Mouse (Mus musculus): ENCODE measurements around the gene Hmcn1. TPM values are rescaled to one million over a fixed set of nuclear protein-coding genes. Genes with fewer than 3 reads are reported as not detected.

The Hmcn1 gene
- polyA plus RNA-seq, 1 experiment from 2014 or later: not detected

DNA sequence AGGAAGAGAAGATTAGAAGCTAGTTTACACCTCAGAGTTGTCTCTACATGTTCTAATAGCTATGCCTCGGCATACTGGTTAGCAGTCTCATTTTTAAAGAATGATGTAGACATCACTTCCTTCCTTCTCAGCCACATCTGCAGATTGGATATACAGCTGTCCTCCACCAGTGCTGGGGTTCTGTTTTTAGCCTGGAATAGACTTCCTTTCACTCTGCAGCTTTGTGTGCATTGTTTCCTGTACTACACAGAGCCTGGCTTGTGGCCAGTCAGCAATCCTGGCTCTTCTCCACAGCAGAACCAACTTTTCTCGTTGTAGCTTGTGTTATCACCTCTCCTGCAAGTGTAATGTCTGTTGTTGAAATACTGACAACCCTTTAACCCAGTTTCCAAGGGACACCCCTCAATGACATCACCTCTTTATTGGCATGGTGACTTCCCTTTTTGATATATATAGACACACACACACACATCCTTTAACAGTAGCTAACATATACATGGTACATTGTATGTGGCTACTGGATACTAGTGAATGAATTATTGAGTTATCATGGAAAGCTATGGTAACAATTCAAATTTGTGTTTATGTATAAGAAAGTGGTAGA lies 233.7 kb downstream of the Hmcn1 start:
- WGBS (ENCODE audit: missing documents): 0% methylated on average over 2 of the region's 2 CpGs

GRCm38 (mm10) chr1:150753920-150754319 lies 239.3 kb downstream of the Hmcn1 start:
- H3K36me3 ChIP-seq (ENCODE audit: inconsistent target): no peaks in the 10 kb centered on the region
- H3K27ac ChIP-seq: no peak overlapping the region
- no peaks in the 10 kb centered on the region for H3K79me2 ChIP-seq (ENCODE audit: inconsistent target)
- 88% methylated on average over 5 of the region's 5 CpGs for WGBS (ENCODE audit: missing documents)
- H3K4me3 ChIP-seq (ENCODE audit: inconsistent target): no peak overlapping the region

More for the DNA sequence above, 233.7 kb downstream of the Hmcn1 start:
- Histone ChIP-seq H3K27ac (peak overlapping the region; percentile 54), H3K4me3 (ENCODE audit: inconsistent target) (no peak overlapping the region), H3K79me2 (ENCODE audit: inconsistent target) (no peaks in the 10 kb centered on the region), H3K36me3 (ENCODE audit: inconsistent target) (no peaks in the 10 kb centered on the region)

DNA sequence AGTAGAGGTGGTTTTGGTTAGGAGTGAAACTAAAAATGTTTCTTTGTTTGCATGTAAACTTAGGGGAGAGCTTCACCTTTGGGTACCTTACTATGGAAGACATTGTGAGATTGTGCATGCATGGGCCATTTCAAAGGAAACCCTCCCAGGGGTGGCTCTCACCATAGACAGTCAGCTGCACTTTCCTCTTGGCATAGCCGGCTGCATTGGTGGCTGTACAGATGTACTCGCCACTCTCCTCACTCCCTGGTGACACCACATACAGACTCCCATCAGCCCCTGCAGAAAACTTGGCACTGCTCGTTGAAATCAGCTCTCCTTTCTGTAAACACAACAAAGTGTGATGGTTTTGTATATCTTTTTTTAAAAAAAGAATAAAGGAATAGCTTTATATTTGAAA lies 244.5 kb downstream of the Hmcn1 start:
- Histone ChIP-seq H3K27ac (no peak overlapping the region), H3K4me3 (ENCODE audit: inconsistent target) (no peak overlapping the region), H3K36me3 (ENCODE audit: inconsistent target) (no peaks in the 10 kb centered on the region), H3K79me2 (ENCODE audit: inconsistent target) (no peaks in the 10 kb centered on the region)
- 95% methylated on average over 3 of the region's 3 CpGs for WGBS (ENCODE audit: missing documents)

- H3K79me2 ChIP-seq (ENCODE audit: inconsistent target): no peaks in the 10 kb centered on the region
- no peak overlapping the region for H3K27ac ChIP-seq
These were observed 245.5 kb downstream of the Hmcn1 start for GRCm38 (mm10) chr1:150747771-150748170.

DNA sequence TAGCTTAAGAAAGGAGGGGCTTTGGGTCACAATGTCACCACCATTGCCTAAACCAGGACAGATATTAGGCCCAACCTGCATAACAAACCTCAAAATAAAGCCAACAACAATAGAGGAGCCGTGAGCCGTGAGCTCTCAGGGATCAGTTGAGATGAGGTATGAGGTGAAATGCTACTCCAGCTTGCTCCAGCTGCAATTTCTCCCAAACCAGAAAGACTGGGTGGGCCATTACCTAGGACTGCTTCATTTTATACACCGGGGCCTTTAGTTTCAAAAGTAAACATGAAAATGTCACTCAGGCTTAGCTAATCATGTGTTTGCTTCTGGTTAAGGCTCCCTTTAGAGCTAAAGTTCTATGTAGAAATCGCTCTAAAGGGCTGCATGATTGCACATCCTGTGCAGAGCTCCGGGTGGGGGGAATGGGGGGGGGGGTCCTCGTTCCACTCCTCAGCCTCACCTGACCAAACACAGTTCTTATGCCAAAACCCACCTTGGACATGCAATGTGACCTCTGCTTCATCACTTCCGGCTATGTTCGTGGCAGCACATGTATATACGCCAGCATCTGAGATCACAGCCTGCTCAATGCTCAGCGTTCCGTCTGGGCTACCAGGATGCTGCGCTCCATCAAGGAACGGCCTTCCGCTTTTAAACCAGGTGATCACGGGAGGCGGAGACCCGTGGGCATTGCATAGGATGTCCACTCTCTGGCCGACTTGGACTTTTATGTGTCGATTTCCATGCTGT lies 250.0 kb downstream of the Hmcn1 start:
- no peak overlapping the region for H3K4me3 ChIP-seq (ENCODE audit: inconsistent target)
- no peaks in the 10 kb centered on the region for H3K79me2 ChIP-seq (ENCODE audit: inconsistent target)
- H3K27ac ChIP-seq: no peak overlapping the region
- no peaks in the 10 kb centered on the region for H3K36me3 ChIP-seq (ENCODE audit: inconsistent target)
- WGBS (ENCODE audit: missing documents): 89% methylated on average over 15 of the region's 19 CpGs

More at GRCm38 (mm10) chr1:150747771-150748170, 245.5 kb downstream of the Hmcn1 start:
- H3K4me3 ChIP-seq (ENCODE audit: inconsistent target): no peak overlapping the region
- WGBS (ENCODE audit: missing documents): 96% methylated on average over 4 of the region's 4 CpGs
- no peaks in the 10 kb centered on the region for H3K36me3 ChIP-seq (ENCODE audit: inconsistent target)

- Histone ChIP-seq H3K27ac (no peak overlapping the region), H3K4me3 (ENCODE audit: inconsistent target) (no peak overlapping the region), H3K36me3 (ENCODE audit: inconsistent target) (no peaks in the 10 kb centered on the region), H3K79me2 (ENCODE audit: inconsistent target) (no peaks in the 10 kb centered on the region)
- 95% methylated on average over 7 of the region's 7 CpGs for WGBS (ENCODE audit: missing documents)
These were observed 250.7 kb downstream of the Hmcn1 start for GRCm38 (mm10) chr1:150742376-150743087.

DNA sequence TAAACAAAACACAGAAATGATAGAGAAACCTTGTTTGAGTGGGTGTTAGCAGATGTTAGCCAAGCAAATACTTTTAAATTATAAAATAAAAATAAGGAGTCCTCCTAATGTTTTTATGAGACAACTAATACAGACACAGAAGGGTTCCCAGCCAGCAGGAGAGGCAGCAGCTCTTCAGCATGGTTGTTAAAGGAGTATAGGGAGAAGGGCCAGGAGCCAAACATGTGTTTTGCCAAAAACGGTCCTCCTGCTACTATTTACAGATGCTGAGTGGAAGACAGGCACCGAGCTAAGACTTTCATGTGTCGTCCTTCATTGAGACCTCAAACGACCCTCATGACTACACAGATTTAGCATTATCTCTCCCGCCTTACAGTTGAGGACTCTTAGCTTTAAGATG lies 281.8 kb downstream of the Hmcn1 start:
- no peaks in the 10 kb centered on the region for H3K36me3 ChIP-seq (ENCODE audit: inconsistent target)
- no peak overlapping the region for H3K4me3 ChIP-seq (ENCODE audit: inconsistent target)
- H3K27ac ChIP-seq: no peak overlapping the region
- 89% methylated on average over 5 of the region's 5 CpGs for WGBS (ENCODE audit: missing documents)
- H3K79me2 ChIP-seq (ENCODE audit: inconsistent target): no peaks in the 10 kb centered on the region

- Histone ChIP-seq H3K36me3 (ENCODE audit: inconsistent target) (no peaks in the 10 kb centered on the region), H3K27ac (no peak overlapping the region), H3K79me2 (ENCODE audit: inconsistent target) (no peaks in the 10 kb centered on the region), H3K4me3 (ENCODE audit: inconsistent target) (no peak overlapping the region)
- 94% methylated on average over 4 of the region's 4 CpGs for WGBS (ENCODE audit: missing documents)
These were observed 286.7 kb downstream of the Hmcn1 start for GRCm38 (mm10) chr1:150706502-150706901.

DNA sequence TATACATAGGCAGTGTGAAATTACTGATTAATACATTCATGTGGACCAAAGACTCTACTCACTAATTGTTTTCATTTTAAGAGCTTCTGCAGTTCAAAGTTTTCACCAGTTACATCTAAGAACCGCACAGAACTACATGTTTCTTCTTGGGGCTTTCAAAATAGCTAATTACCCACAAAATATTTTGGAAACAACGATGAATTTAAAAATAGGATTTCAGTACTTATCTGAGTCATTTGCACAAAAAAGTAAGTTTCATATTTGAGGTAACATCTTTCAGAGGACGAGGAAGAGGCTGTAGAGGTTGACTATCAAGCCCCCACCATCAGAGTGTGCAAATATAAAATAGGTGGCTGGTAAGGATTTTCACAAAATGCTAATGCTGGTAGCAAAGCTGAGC lies 295.5 kb downstream of the Hmcn1 start:
- no peak overlapping the region for H3K27ac ChIP-seq
- H3K36me3 ChIP-seq (ENCODE audit: inconsistent target): no peaks in the 10 kb centered on the region
- H3K79me2 ChIP-seq (ENCODE audit: inconsistent target): no peaks in the 10 kb centered on the region
- WGBS (ENCODE audit: missing documents): 82% methylated on average over 3 of the region's 3 CpGs
- no peak overlapping the region for H3K4me3 ChIP-seq (ENCODE audit: inconsistent target)

DNA sequence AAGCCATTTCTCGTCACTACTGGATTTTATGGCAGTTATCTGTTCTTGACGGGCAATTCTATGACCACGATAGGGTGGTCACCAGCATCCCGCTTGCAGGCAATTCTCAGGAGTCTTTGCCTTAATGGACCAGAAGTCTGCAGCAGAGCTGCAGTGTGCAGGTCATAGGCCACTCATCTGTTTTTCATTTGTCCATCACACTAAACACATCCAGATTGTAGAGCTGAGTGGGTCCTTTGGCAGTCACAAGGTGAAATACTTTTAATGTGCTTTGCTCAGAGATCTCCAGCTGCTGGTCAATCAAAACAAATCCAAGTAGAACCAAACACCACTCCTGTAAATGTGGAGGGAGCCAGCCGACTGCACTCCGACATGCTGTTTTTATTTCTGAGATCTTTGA lies 311.2 kb downstream of the Hmcn1 start:
- H3K36me3 ChIP-seq (ENCODE audit: inconsistent target): no peaks in the 10 kb centered on the region
- H3K79me2 ChIP-seq (ENCODE audit: inconsistent target): no peaks in the 10 kb centered on the region
- no peak overlapping the region for H3K4me3 ChIP-seq (ENCODE audit: inconsistent target)
- no peak overlapping the region for H3K27ac ChIP-seq
- WGBS (ENCODE audit: missing documents): 95% methylated on average over 6 of the region's 6 CpGs

DNA sequence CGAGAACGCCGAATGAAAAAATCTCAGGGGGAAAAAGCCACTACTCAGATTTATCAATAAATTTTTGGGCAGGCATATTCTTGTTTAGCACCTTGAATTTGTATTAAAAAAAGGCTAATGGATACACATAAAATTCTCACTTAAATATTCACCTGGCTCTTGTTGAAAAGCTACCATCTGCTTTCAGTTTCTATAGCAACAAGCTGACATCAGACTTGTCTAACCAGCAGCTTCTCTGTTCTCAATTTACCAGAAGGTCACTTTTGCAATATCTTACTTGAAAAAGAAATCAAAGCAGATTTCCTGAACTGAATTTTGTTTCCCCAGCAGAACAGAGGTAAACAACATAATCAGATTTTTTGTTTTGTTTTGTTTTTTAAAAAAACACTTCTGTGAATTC lies 311.8 kb downstream of the Hmcn1 start:
- Histone ChIP-seq H3K27ac (no peak overlapping the region), H3K36me3 (ENCODE audit: inconsistent target) (no peaks in the 10 kb centered on the region), H3K4me3 (ENCODE audit: inconsistent target) (no peak overlapping the region), H3K79me2 (ENCODE audit: inconsistent target) (no peaks in the 10 kb centered on the region)
- WGBS (ENCODE audit: missing documents): 100% methylated on average over 3 of the region's 3 CpGs

DNA sequence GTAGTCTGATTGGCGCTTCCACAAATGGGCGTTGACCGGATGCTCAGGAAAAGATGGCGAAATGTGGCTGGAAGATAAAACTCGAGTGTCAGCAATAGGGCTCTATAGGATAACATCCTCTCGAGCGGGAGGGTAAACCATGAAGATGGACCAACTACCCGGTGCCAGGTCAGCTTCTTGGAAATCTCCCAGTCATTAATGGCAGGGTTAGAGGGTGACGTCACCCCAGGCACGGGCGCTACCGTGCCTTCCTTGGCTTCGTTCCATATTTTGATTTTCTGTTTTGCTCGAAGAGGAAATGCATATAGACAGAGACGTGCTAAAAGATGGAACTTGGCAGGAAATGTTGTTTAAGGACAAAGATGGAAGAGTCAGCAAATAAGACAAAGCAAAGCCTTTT lies 312.2 kb downstream of the Hmcn1 start:
- WGBS (ENCODE audit: missing documents): 88% methylated on average over 15 of the region's 15 CpGs
- Histone ChIP-seq H3K4me3 (ENCODE audit: inconsistent target) (no peak overlapping the region), H3K79me2 (ENCODE audit: inconsistent target) (no peaks in the 10 kb centered on the region), H3K36me3 (ENCODE audit: inconsistent target) (no peaks in the 10 kb centered on the region), H3K27ac (no peak overlapping the region)

DNA sequence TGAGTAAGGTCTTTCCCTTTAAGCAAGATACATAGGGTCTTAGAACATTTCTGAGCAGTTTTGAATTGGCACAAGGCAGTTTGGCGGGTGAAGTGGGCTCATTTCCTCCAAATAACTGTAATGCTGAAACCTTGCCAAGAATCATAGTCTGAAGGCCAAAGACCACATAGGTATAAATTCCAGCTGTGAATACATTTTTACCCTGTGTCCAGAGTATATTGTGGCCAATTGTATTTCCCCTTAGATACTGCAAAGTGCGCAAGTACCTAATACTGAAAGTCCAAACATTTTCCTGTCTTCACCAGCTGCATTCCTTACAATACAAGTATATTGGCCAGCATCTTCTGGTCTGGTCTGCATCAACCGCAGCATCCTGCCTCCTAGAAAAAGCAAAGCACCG lies 312.9 kb downstream of the Hmcn1 start:
- 79% methylated on average over 4 of the region's 4 CpGs for WGBS (ENCODE audit: missing documents)

DNA sequence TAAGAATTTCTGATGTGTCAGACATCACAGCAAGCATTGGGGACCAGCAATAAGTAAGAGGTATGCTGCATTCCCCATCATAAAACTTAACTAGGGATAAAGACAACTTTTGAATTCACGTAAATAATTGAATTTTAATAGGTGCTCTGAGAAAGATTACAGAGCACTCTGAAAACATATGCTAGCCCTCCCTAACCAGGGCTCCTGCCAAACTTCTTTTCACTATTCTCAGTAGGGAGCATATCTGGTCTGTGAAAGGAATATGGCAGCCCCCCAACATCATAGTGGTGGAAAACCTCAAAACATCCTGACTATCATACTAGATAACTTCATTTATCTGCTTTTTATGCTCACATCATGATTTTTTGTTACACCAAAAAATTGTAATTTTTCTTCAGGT lies 347.9 kb downstream of the Hmcn1 start:
- WGBS (ENCODE audit: missing documents): 100% methylated on average over 1 of the region's 1 CpGs

More for the DNA sequence above, 312.9 kb downstream of the Hmcn1 start:
- H3K36me3 ChIP-seq (ENCODE audit: inconsistent target): no peaks in the 10 kb centered on the region
- H3K27ac ChIP-seq: no peak overlapping the region
- H3K4me3 ChIP-seq (ENCODE audit: inconsistent target): no peak overlapping the region
- H3K79me2 ChIP-seq (ENCODE audit: inconsistent target): no peaks in the 10 kb centered on the region

DNA sequence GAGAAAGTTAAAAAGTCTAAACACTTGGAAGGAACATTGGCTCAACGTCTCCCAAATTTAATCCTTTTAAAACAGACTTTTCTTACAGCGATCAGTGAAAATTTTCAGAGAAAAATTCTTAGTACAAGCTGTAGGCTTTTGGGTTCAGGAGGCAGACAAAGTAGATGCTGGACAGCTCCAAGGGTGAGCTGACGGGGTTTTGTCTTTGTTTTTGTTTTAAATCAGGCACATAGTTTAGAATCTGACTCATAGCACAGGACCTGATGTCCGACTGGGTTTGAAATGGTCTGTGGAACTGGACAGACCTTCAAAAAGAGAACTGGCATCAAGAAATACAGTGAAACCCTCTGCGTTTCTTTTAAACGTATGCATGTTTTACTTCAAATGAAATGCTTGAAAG lies 353.7 kb downstream of the Hmcn1 start:
- WGBS (ENCODE audit: missing documents): 64% methylated on average over 6 of the region's 6 CpGs
- Histone ChIP-seq H3K27ac (no peak overlapping the region), H3K4me3 (ENCODE audit: inconsistent target) (no peak overlapping the region), H3K36me3 (ENCODE audit: inconsistent target) (no peaks in the 10 kb centered on the region), H3K79me2 (ENCODE audit: inconsistent target) (no peaks in the 10 kb centered on the region)

More for the DNA sequence above, 347.9 kb downstream of the Hmcn1 start:
- no peak overlapping the region for H3K27ac ChIP-seq
- no peaks in the 10 kb centered on the region for H3K79me2 ChIP-seq (ENCODE audit: inconsistent target)
- H3K36me3 ChIP-seq (ENCODE audit: inconsistent target): no peaks in the 10 kb centered on the region
- no peak overlapping the region for H3K4me3 ChIP-seq (ENCODE audit: inconsistent target)
